Mouse (Mus musculus) forebrain, embryonic 10.5 days (tissue): ENCODE results near the gene Ttll8. TPM values are rescaled to one million over a fixed set of nuclear protein-coding genes. Genes with fewer than 3 reads are reported as not detected.

Experiments
- DNase-seq: peaks from one replicate; pipeline ENCODE4 v3.0.0-alpha.2; 2017; ENCODE audit warnings: low spot score; ENCODE audit errors: extremely low spot score
- H3K27ac ChIP-seq: fragments of 300-500 bp; sonication (generic); 2 replicates; pipeline ENCODE4 v1.5.1; 2016; ENCODE audit warnings: mild to moderate bottlenecking
- H3K27me3 ChIP-seq: fragments of 300-500 bp; sonication (generic); 2 replicates; pipeline ENCODE4 v1.6.1; 2016; ENCODE audit warnings: mild to moderate bottlenecking; ENCODE audit not compliant: poor library complexity, severe bottlenecking
- H3K36me3 ChIP-seq: fragments of 300-500 bp; sonication (generic); replicated peaks from 2 replicates; pipeline ENCODE4 v1.6.1; 2016; ENCODE audit warnings: mild to moderate bottlenecking, moderate library complexity
- H3K4me1 ChIP-seq: fragments of 300-500 bp; sonication (generic); 2 replicates; pipeline ENCODE4 v1.6.1; 2016
- H3K4me3 ChIP-seq: fragments of 300-500 bp; sonication (generic); 2 replicates; pipeline ENCODE4 v1.5.1; 2016; ENCODE audit warnings: mild to moderate bottlenecking, moderate library complexity
- H3K9me3 ChIP-seq: fragments of 300-500 bp; sonication (generic); 2 replicates; pipeline ENCODE4 v1.6.1; 2016; ENCODE audit warnings: mild to moderate bottlenecking, moderate library complexity
- WGBS: fragments of 180-500 bp; shearing (Covaris S2); methylation state at CpG from one replicate; pipeline ENCODE4 v1.1.7; 2016; 5-methylcytosine and 5-hydroxymethylcytosine counted together
- polyA plus RNA-seq: library from polyadenylated mRNA; unstranded; fragments of >200 nt; fragmentation: Nextera tagmentation; extraction: Ambion mirVana; gene quantifications from 2 replicates; pipeline ENCODE4 v1.2.1, GENCODE M21; 2016

Ttll8 gene
- polyA plus RNA-seq, 1 experiment from 2014 or later, result not detected

- no peaks in the 10 kb centered on the region for H3K36me3 ChIP-seq
- DNase-seq, result peak; percentile 82
- peak overlapping the region; percentile 80 for H3K27ac ChIP-seq
- no peaks in the 10 kb centered on the region for H3K9me3 ChIP-seq
- WGBS, result 2% methylated on average over 41 of the region's 41 CpGs
- peaks cover 38% of the 10 kb centered on the region for H3K27me3 ChIP-seq
- H3K4me3 ChIP-seq, result peak overlapping the region; percentile 65
- peaks cover 26% of the 10 kb centered on the region for H3K4me1 ChIP-seq
These were observed 63.2 kb downstream of the Ttll8 start for GRCm38 (mm10) chr15:88890751-88891675.

GRCm38 (mm10) chr15:88889994-88890393 lies 64.2 kb downstream of the Ttll8 start:
- Histone ChIP-seq H3K36me3 (no peaks in the 10 kb centered on the region), H3K27me3 (peaks cover 38% of the 10 kb centered on the region), H3K4me3 (peak overlapping the region; percentile 65), H3K27ac (no peak overlapping the region), H3K9me3 (no peaks in the 10 kb centered on the region), H3K4me1 (peaks cover 26% of the 10 kb centered on the region)
- no peak for DNase-seq
- 84% methylated on average over 3 of the region's 3 CpGs for WGBS

- 78% methylated on average over 3 of the region's 3 CpGs for WGBS
- H3K27ac ChIP-seq, result no peak overlapping the region
- H3K4me1 ChIP-seq, result peaks cover 26% of the 10 kb centered on the region
- H3K4me3 ChIP-seq, result no peak overlapping the region
- H3K36me3 ChIP-seq, result no peaks in the 10 kb centered on the region
- DNase-seq, result no peak
- H3K9me3 ChIP-seq, result no peaks in the 10 kb centered on the region
- peaks cover 38% of the 10 kb centered on the region for H3K27me3 ChIP-seq
These were observed 65.2 kb downstream of the Ttll8 start for GRCm38 (mm10) chr15:88889032-88889431.

GRCm38 (mm10) chr15:88885376-88885775 lies 68.8 kb downstream of the Ttll8 start:
- DNase-seq, result no peak
- H3K4me3 ChIP-seq, result no peak overlapping the region
- H3K27ac ChIP-seq, result no peak overlapping the region
- H3K27me3 ChIP-seq, result peaks cover 19% of the 10 kb centered on the region
- no peaks in the 10 kb centered on the region for H3K9me3 ChIP-seq
- H3K36me3 ChIP-seq, result no peaks in the 10 kb centered on the region
- 89% methylated on average over 6 of the region's 6 CpGs for WGBS
- peaks cover 10% of the 10 kb centered on the region for H3K4me1 ChIP-seq

GRCm38 (mm10) chr15:88883342-88883741 lies 70.9 kb downstream of the Ttll8 start:
- Histone ChIP-seq H3K4me1 (peaks cover 3% of the 10 kb centered on the region; the same call in 1 of the 2 replicates), H3K36me3 (no peaks in the 10 kb centered on the region), H3K27ac (no peak overlapping the region), H3K9me3 (no peaks in the 10 kb centered on the region), H3K4me3 (no peak overlapping the region), H3K27me3 (no peaks in the 10 kb centered on the region; the same call in 1 of the 2 replicates)
- no peak for DNase-seq
- WGBS, result 90% methylated on average over 9 of the region's 9 CpGs

- H3K9me3 ChIP-seq, result no peaks in the 10 kb centered on the region
- peaks cover 3% of the 10 kb centered on the region; the same call in 1 of the 2 replicates for H3K4me1 ChIP-seq
- no peaks in the 10 kb centered on the region for H3K36me3 ChIP-seq
- WGBS, result 77% methylated on average over 4 of the region's 4 CpGs
- H3K27ac ChIP-seq, result no peak overlapping the region
- DNase-seq, result no peak
- no peak overlapping the region for H3K4me3 ChIP-seq
- H3K27me3 ChIP-seq, result no peaks in the 10 kb centered on the region; the same call in 1 of the 2 replicates
These were observed 71.4 kb downstream of the Ttll8 start for GRCm38 (mm10) chr15:88882851-88883250.

- H3K9me3 ChIP-seq, result no peaks in the 10 kb centered on the region
- no peaks in the 10 kb centered on the region for H3K36me3 ChIP-seq
- WGBS, result 68% methylated on average over 22 of the region's 22 CpGs
- H3K4me3 ChIP-seq, result no peak overlapping the region
- H3K4me1 ChIP-seq, result peaks cover 6% of the 10 kb centered on the region
- H3K27me3 ChIP-seq, result peaks cover 3% of the 10 kb centered on the region; the same call in 1 of the 2 replicates
- no peak for DNase-seq
- no peak overlapping the region for H3K27ac ChIP-seq
These were observed 72.8 kb downstream of the Ttll8 start for GRCm38 (mm10) chr15:88881253-88882044.

GRCm38 (mm10) chr15:88877021-88877400 lies 77.2 kb downstream of the Ttll8 start:
- no peak for DNase-seq
- no peak overlapping the region for H3K4me3 ChIP-seq
- no peaks in the 10 kb centered on the region for H3K9me3 ChIP-seq
- no peak overlapping the region for H3K27ac ChIP-seq
- WGBS, result 85% methylated on average over 10 of the region's 10 CpGs
- peaks cover 17% of the 10 kb centered on the region for H3K27me3 ChIP-seq
- no peaks in the 10 kb centered on the region for H3K36me3 ChIP-seq
- H3K4me1 ChIP-seq, result peaks cover 17% of the 10 kb centered on the region

GRCm38 (mm10) chr15:88876155-88877020 lies 77.8 kb downstream of the Ttll8 start:
- 8% methylated on average over 28 of the region's 28 CpGs for WGBS
- peak; percentile 80 for DNase-seq
- H3K36me3 ChIP-seq, result no peaks in the 10 kb centered on the region
- H3K4me3 ChIP-seq, result peak overlapping the region; percentile 40
- H3K9me3 ChIP-seq, result no peaks in the 10 kb centered on the region
- peaks cover 17% of the 10 kb centered on the region for H3K4me1 ChIP-seq
- peaks cover 17% of the 10 kb centered on the region for H3K27me3 ChIP-seq
- H3K27ac ChIP-seq, result no peak overlapping the region

GRCm38 (mm10) chr15:88875625-88876081 lies 78.6 kb downstream of the Ttll8 start:
- Histone ChIP-seq H3K4me1 (peaks cover 14% of the 10 kb centered on the region), H3K9me3 (no peaks in the 10 kb centered on the region), H3K36me3 (no peaks in the 10 kb centered on the region), H3K4me3 (peak overlapping the region; percentile 40), H3K27me3 (peaks cover 17% of the 10 kb centered on the region), H3K27ac (0 out of 2 replicates have a peak overlapping the region, but pooled peaks have one; percentile 20)
- 31% methylated on average over 10 of the region's 10 CpGs for WGBS
- DNase-seq, result no peak

GRCm38 (mm10) chr15:88874477-88874876 lies 79.7 kb downstream of the Ttll8 start:
- peaks cover 17% of the 10 kb centered on the region for H3K27me3 ChIP-seq
- no peak overlapping the region for H3K27ac ChIP-seq
- H3K36me3 ChIP-seq, result no peaks in the 10 kb centered on the region
- no peaks in the 10 kb centered on the region for H3K9me3 ChIP-seq
- peaks cover 14% of the 10 kb centered on the region for H3K4me1 ChIP-seq
- H3K4me3 ChIP-seq, result no peak overlapping the region
- WGBS, result 93% methylated on average over 6 of the region's 6 CpGs
- no peak for DNase-seq

GRCm38 (mm10) chr15:88874061-88874460 lies 80.2 kb downstream of the Ttll8 start:
- DNase-seq, result no peak
- Histone ChIP-seq H3K27ac (no peak overlapping the region), H3K36me3 (no peaks in the 10 kb centered on the region), H3K4me1 (peaks cover 14% of the 10 kb centered on the region), H3K4me3 (no peak overlapping the region), H3K9me3 (no peaks in the 10 kb centered on the region), H3K27me3 (peaks cover 17% of the 10 kb centered on the region)
- WGBS, result 83% methylated on average over 3 of the region's 3 CpGs
